Mouse (Mus musculus) G1E (cell line): ENCODE data around the gene Rgs3. TPM values are rescaled to one million over a fixed set of nuclear protein-coding genes. Genes with fewer than 3 reads are reported as not detected.

Experiments
- ATAC-seq: 2 replicates; pipeline ENCODE4 v1.8.0; 2016; ENCODE audit warnings: mild to moderate bottlenecking; ENCODE audit not compliant: insufficient number of reproducible peaks, poor library complexity, low FRiP score, severe bottlenecking; ENCODE audit errors: extremely low read depth
- DNase-seq: peaks from one replicate; pipeline ENCODE4 v3.0.0; 2012; ENCODE audit warnings: low spot score
- H3K27me3 ChIP-seq: 2 replicates; pipeline ENCODE4 v1.6.1; 2012; ENCODE audit warnings: mild to moderate bottlenecking, low read length, inconsistent platforms; ENCODE audit not compliant: insufficient read depth
- H3K36me3 ChIP-seq: replicated peaks from 2 replicates; pipeline ENCODE3; 2012; ENCODE audit warnings: mild to moderate bottlenecking, inconsistent platforms
- H3K4me1 ChIP-seq: 2 replicates; pipeline ENCODE4 v1.6.1; 2012; ENCODE audit warnings: low read depth, low read length, inconsistent platforms, mixed read lengths; ENCODE audit not compliant: insufficient read depth
- H3K4me3 ChIP-seq: 2 replicates; pipeline ENCODE4 v1.5.1; 2012; ENCODE audit warnings: low read depth, mild to moderate bottlenecking, inconsistent platforms, low read length, moderate library complexity, mixed read lengths
- H3K9me3 ChIP-seq: replicated peaks from 2 replicates; pipeline ENCODE4 v1.6.1; 2012; ENCODE audit warnings: inconsistent platforms
- CTCF ChIP-seq: IDR thresholded peaks from 2 replicates; pipeline ENCODE4 v1.5.1; 2012; ENCODE audit warnings: low read depth, low read length, inconsistent platforms, mixed read lengths
- GATA1 ChIP-seq: IDR thresholded peaks from 2 replicates; pipeline ENCODE4 v1.6.1; 2012; ENCODE audit warnings: borderline replicate concordance, low read length, inconsistent platforms, mixed read lengths
- GATA2 ChIP-seq: IDR thresholded peaks from 2 replicates; pipeline ENCODE4 v1.6.1; 2012; ENCODE audit warnings: low read depth, low read length, inconsistent platforms, borderline replicate concordance
- POLR2AphosphoS5 ChIP-seq: IDR thresholded peaks from 2 replicates; pipeline ENCODE4 v1.6.1; 2012; ENCODE audit warnings: low read depth, low read length, inconsistent platforms; ENCODE audit not compliant: insufficient replicate concordance
- TAL1 ChIP-seq: conservative IDR thresholded peaks from 2 replicates; pipeline ENCODE4 v1.6.1; 2012; ENCODE audit warnings: low read depth, low read length, inconsistent platforms, mixed read lengths
- polyA plus RNA-seq: library from polyadenylated mRNA; stranded (reverse); fragments of >175 nt; gene quantifications from 2 replicates; pipeline ENCODE4 v1.2.3, GENCODE M21; 2012
- total RNA-seq, 2 experiments: library from RNA; stranded (forward) in 1 of 2; stranded (reverse) in 1 of 2; fragments of 200-1000 nt in 1 of 2; fragments of >200 nt in 1 of 2; fragmentation: Nextera tagmentation in 1 of 2; gene quantifications; 2 replicates each; pipeline ENCODE4 v1.2.3; 2014 to 2017

Gene Rgs3
- total and polyA plus RNA-seq, 3 experiments = 0.16 TPM; not detected in 2

DNA sequence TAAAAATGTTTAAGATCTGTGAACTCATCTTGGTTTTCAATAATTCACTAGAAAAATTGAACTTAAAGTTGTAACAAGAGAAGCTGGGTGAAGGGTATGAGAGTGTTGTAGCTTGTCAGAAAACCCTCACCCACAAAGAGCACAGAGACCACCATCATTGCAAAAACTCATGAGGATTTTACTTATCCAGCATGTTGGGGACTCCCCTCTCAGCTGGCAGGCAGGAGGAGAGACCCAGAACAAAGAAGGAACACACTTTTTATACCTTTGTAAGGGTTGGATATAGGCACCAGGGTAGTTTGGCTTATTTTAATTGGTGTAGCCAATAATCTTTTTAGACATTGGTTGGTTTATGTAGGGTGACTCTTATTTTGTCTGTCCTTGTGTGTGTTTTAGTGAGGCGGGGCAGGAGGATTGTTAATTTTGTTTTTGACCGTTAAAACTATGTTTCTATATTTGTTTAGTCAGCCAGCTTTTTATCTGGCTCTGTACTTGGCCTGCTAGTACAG is 38.7 kb upstream of the Rgs3 start:
- DNase-seq (no peak), ATAC-seq (no peak)
- Histone ChIP-seq H3K4me1 (peaks cover 72% of the 10 kb centered on the region), H3K27me3 (no peaks in the 10 kb centered on the region), H3K9me3 (no peaks in the 10 kb centered on the region), H3K4me3 (no peak overlapping the region), H3K36me3 (peaks cover 36% of the 10 kb centered on the region)
- TF ChIP-seq GATA2 (no peak), GATA1 (no peak), TAL1 (no peak), POLR2AphosphoS5 (no peak), CTCF (no peak)

DNA sequence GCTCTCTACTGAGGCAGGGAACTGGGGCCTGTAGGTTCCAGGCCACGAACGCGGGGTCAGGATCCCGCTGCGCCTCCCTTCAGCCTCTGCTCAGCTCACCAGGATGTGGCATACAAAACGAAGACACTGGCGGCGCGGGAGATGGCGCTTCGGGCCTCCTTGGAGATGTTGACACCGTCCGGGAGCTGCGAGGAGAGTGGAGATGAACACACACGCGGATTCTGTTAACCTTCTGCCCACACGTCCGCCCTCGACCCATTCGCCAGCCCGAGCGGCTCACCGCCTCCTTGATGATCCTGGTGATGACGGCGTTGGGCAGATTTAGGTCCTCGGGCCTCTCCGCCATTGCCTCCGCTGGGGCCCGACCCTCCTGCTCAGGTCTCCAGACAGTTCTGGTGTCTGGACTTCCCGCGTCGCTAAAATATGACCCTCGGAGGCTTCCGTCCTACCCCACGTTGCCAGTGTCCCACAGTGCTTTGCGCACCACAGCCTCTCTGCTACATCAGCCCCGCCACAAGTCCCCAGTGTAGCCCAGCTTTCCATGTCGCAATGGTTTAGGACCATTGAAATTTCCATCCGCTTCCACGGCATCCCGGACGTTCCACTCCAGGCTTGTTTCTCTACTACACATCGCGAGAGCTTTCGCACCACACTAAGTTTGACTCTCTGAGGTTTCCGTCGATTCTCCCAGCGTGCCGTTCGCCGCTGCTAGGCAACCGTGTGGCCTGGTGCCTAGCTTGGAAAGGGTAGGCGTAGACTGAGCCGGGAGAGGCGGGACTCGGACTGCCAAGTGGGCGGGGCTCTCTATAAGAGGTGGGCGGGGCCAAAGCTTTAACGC is 34.8 kb upstream of the Rgs3 start, which contains the start of the genes Pole3 and 4933430I17Rik:
Gene Pole3 (minus strand): TSS at position 418 of the 838 bp plus-strand sequence.
Gene 4933430I17Rik (plus strand): TSS at position 719 of the 838 bp plus-strand sequence.
- Histone ChIP-seq H3K4me3 (peak within 1 kb of the TSS; percentile 92), H3K27me3 (peaks cover 18% of the 10 kb centered on the region), H3K4me1 (peaks cover 39% of the 10 kb centered on the region), H3K36me3 (peaks cover 29% of the 10 kb centered on the region), H3K9me3 (no peaks in the 10 kb centered on the region)
- DNase-seq (no peak), ATAC-seq (peak; percentile 96)
- TF ChIP-seq GATA2 (no peak), CTCF (no peak), TAL1 (no peak), GATA1 (no peak)

DNA sequence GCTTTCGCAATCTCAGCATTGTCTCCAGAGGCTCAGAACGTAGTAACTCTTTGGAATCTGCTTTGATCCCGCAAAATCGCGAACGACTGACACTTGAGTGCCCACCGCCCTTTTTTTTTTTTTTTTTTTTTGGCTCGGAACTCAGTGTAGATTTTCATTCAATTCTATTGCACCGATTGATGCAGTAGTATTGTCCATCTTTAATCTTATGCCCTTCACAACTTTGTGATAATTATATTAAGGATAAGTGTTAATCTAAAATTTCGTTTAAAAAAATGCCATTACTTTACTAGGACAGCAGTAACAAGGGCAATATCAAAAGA is 34.2 kb upstream of the Rgs3 start:
- Histone ChIP-seq H3K27me3 (peaks cover 21% of the 10 kb centered on the region), H3K4me1 (peaks cover 40% of the 10 kb centered on the region), H3K4me3 (peak overlapping the region; percentile 92), H3K36me3 (peaks cover 29% of the 10 kb centered on the region), H3K9me3 (no peaks in the 10 kb centered on the region)
- ATAC-seq (no peak), DNase-seq (no peak)
- no peak for TF ChIP-seq CTCF
- no peak for TF ChIP-seq GATA1
- TF ChIP-seq TAL1 = no peak
- TF ChIP-seq GATA2 = no peak
- TF ChIP-seq POLR2AphosphoS5 = no peak

DNA sequence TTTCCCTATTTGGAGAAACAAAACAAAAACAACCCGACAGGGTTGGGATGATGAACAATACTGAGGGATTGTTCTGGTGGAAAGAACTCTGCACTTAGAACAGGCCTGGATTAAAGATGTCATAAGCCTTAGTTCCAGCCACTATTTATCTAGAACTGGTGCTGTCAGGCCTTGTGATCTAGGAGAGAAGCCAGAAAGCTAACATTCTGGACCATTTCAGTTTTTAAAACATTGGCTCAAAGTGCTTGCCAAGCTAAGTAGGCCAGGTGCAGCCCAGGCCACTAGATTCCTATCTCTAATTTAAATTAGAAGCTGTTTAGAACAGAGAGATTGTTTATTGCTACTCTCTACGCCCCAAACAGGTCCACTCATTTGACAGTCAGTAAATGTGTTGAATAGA is 33.4 kb upstream of the Rgs3 start:
- Histone ChIP-seq H3K36me3 (peaks cover 29% of the 10 kb centered on the region), H3K4me1 (peaks cover 34% of the 10 kb centered on the region), H3K27me3 (peaks cover 24% of the 10 kb centered on the region), H3K4me3 (no peak overlapping the region), H3K9me3 (no peaks in the 10 kb centered on the region)
- TF ChIP-seq GATA1 (no peak), CTCF (no peak), POLR2AphosphoS5 (no peak), GATA2 (no peak), TAL1 (no peak)
- no peak for DNase-seq
- no peak for ATAC-seq

DNA sequence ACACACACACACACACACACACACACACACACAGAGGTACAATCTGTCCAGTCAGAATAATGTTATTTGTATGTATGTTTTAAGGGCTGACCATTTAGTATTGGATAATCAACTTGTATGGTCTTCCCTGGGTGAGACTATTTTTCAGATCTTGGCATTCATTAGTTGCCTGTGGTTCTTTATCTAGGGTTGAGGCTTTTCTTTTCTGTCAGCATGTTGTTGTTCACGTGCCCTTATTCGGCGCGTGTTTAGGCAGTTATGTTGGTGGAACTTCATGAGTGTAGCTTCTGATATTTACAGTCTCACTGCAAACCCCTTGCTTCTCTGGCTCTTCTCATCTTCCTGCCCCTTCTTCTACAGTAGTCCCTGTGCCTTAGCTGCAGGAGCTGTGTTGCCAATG is 32.0 kb upstream of the Rgs3 start:
- Histone ChIP-seq H3K36me3 (peaks cover 20% of the 10 kb centered on the region), H3K9me3 (no peaks in the 10 kb centered on the region), H3K27me3 (peaks cover 31% of the 10 kb centered on the region), H3K4me1 (peaks cover 21% of the 10 kb centered on the region), H3K4me3 (no peak overlapping the region)
- DNase-seq (no peak), ATAC-seq (no peak)
- TF ChIP-seq GATA2 (no peak), CTCF (no peak), GATA1 (no peak), TAL1 (no peak), POLR2AphosphoS5 (no peak)

DNA sequence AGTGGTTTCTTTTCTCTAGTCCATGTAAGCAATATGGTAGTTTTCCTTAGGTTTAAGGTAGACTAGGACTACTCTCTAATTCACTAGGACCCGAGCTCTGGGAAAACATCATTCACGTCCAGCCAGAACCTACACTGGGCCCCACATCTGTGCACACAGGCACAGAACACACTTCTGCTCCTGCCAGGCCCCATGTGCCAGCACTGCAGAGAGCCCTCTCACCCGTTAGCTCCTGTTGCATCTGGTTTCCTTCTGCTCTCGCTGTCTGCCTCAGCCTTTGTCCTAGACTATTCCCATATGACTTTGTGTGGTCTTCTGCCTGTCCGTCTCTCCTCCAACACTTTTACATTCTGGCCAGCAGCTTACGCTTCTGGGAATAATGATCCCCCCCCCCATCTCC is 25.9 kb upstream of the Rgs3 start:
- peaks cover 3% of the 10 kb centered on the region; the same call in 1 of the 2 replicates for H3K4me1 ChIP-seq
- peaks cover 24% of the 10 kb centered on the region for H3K27me3 ChIP-seq
- H3K9me3 ChIP-seq = no peaks in the 10 kb centered on the region
- ATAC-seq (no peak), DNase-seq (no peak)
- no peak overlapping the region for H3K4me3 ChIP-seq
- TF ChIP-seq TAL1 = no peak
- no peak for TF ChIP-seq GATA2
- TF ChIP-seq CTCF = no peak
- no peaks in the 10 kb centered on the region for H3K36me3 ChIP-seq
